Mouse (Mus musculus) adrenal gland, adult 10 weeks (tissue): Measurements from ENCODE around the gene Brd3. TPM values are rescaled to one million over a fixed set of nuclear protein-coding genes. Genes with fewer than 3 reads are reported as not detected.

Source experiments
- polyA plus RNA-seq: library from polyadenylated mRNA; stranded (reverse); fragments of 350-450 nt; fragmentation: Illumina TruSeq; extraction: RNeasy Lipid Tissue Mini Kit (QIAGEN cat#74804); gene quantifications from one replicate; pipeline ENCODE4 v1.2.3, GENCODE M21; 2014; ENCODE audit warnings: low read depth, low replicate concordance

The Brd3 gene
- polyA plus RNA-seq: 31.4 TPM

GRCm38 (mm10) chr2:27507562-27507961 lies at the start of gene Brd3:
Brd3 (minus strand) TSS chr2:27507662.

GRCm38 (mm10) chr2:27514639-27515328 lies 7.3 kb upstream of the Brd3 start, which contains the start of gene Wdr5:
Wdr5 (plus strand) TSS chr2:27515157.

GRCm38 (mm10) chr2:27441767-27442707 lies 65.4 kb downstream of the Brd3 start, which contains the start of gene Brd3os:
Brd3os (plus strand) TSS chr2:27442324.

GRCm38 (mm10) chr2:27426855-27427457 lies 80.5 kb downstream of the Brd3 start, which contains the start of gene Vav2:
Vav2 (minus strand) TSS chr2:27427033.

Other genes with a start within 250 kb of the Brd3 start
- gene Vav2, start 80.6 kb downstream of the Brd3 start, polyA plus RNA-seq: 7.8 TPM
- gene Brd3os, start 65.3 kb downstream of the Brd3 start, polyA plus RNA-seq: 3.8 TPM
- gene Wdr5, start 7.5 kb upstream of the Brd3 start, polyA plus RNA-seq: 16.0 TPM
- gene Rxra, start 168.8 kb upstream of the Brd3 start, polyA plus RNA-seq: 6.9 TPM